Mouse (Mus musculus): ENCODE data around the gene Mst1.

Mst1 gene

GRCm38 (mm10) chr9:108095518-108095917 lies 15.3 kb downstream of the Mst1 start:
- DNase-seq (ENCODE audit: low read depth, low spot score) = no peak

- DNase-seq (ENCODE audit: low read depth, low spot score) = no peak
These were observed 15.9 kb downstream of the Mst1 start for GRCm38 (mm10) chr9:108095949-108096712.

- no peak for DNase-seq (ENCODE audit: low read depth, low spot score)
These were observed 19.4 kb downstream of the Mst1 start for GRCm38 (mm10) chr9:108099619-108100018.

GRCm38 (mm10) chr9:108104766-108105548 lies 24.7 kb downstream of the Mst1 start:
- DNase-seq (ENCODE audit: low read depth, low spot score) = no peak

- no peak for DNase-seq (ENCODE audit: low read depth, low spot score)
These were observed 25.3 kb downstream of the Mst1 start for GRCm38 (mm10) chr9:108105549-108105863.

GRCm38 (mm10) chr9:108106090-108106489 lies 25.9 kb downstream of the Mst1 start:
- no peak for DNase-seq (ENCODE audit: low read depth, low spot score)

- no peak for DNase-seq (ENCODE audit: low read depth, low spot score)
These were observed 27.6 kb downstream of the Mst1 start for GRCm38 (mm10) chr9:108107867-108108266.

GRCm38 (mm10) chr9:108110160-108110559 lies 29.9 kb downstream of the Mst1 start:
- no peak for DNase-seq (ENCODE audit: low read depth, low spot score)

GRCm38 (mm10) chr9:108111101-108111592 lies 30.9 kb downstream of the Mst1 start:
- no peak for DNase-seq (ENCODE audit: low read depth, low spot score)

GRCm38 (mm10) chr9:108111593-108112121 lies 31.4 kb downstream of the Mst1 start:
- DNase-seq (ENCODE audit: low read depth, low spot score) = no peak

- no peak for DNase-seq (ENCODE audit: low read depth, low spot score)
These were observed 32.6 kb downstream of the Mst1 start for GRCm38 (mm10) chr9:108112719-108113340.

GRCm38 (mm10) chr9:108115290-108116077 lies 35.2 kb downstream of the Mst1 start:
- DNase-seq (ENCODE audit: low read depth, low spot score) = no peak

- no peak for DNase-seq (ENCODE audit: low read depth, low spot score)
These were observed 36.9 kb downstream of the Mst1 start for GRCm38 (mm10) chr9:108117143-108117542.

- DNase-seq (ENCODE audit: low read depth, low spot score) = no peak
These were observed 39.7 kb downstream of the Mst1 start for GRCm38 (mm10) chr9:108119891-108120411.

- no peak for DNase-seq (ENCODE audit: low read depth, low spot score)
These were observed 40.4 kb downstream of the Mst1 start for GRCm38 (mm10) chr9:108120671-108121070.

GRCm38 (mm10) chr9:108121170-108121969 lies 41.1 kb downstream of the Mst1 start:
- DNase-seq (ENCODE audit: low read depth, low spot score) = no peak

- no peak for DNase-seq (ENCODE audit: low read depth, low spot score)
These were observed 43.7 kb downstream of the Mst1 start for GRCm38 (mm10) chr9:108123916-108124315.

- DNase-seq (ENCODE audit: low read depth, low spot score) = no peak
These were observed 45.5 kb downstream of the Mst1 start for GRCm38 (mm10) chr9:108125731-108126130.

- no peak for DNase-seq (ENCODE audit: low read depth, low spot score)
These were observed 46.4 kb downstream of the Mst1 start for GRCm38 (mm10) chr9:108126436-108127180.

- no peak for DNase-seq (ENCODE audit: low read depth, low spot score)
These were observed 48.0 kb downstream of the Mst1 start for GRCm38 (mm10) chr9:108128248-108128647.
